Mouse (Mus musculus) activated CD4-positive, CD25-positive, alpha-beta regulatory T cell, adult 4 months (primary cell): ENCODE results near the gene Ddx47. TPM values are rescaled to one million over a fixed set of nuclear protein-coding genes. Genes with fewer than 3 reads are reported as not detected.

Experiments used
- ATAC-seq: one replicate; pipeline ENCODE4 v1.8.0; 2017
- polyA plus RNA-seq, 2 experiments: library from polyadenylated mRNA; unstranded; fragments of 100-300 nt; shearing (Covaris generic); gene quantifications; one replicate each; pipeline ENCODE4 v1.2.1; 2017

Gene Ddx47
- 100 to 1,000 TPM; 132 to 161 TPM for polyA plus RNA-seq

DNA sequence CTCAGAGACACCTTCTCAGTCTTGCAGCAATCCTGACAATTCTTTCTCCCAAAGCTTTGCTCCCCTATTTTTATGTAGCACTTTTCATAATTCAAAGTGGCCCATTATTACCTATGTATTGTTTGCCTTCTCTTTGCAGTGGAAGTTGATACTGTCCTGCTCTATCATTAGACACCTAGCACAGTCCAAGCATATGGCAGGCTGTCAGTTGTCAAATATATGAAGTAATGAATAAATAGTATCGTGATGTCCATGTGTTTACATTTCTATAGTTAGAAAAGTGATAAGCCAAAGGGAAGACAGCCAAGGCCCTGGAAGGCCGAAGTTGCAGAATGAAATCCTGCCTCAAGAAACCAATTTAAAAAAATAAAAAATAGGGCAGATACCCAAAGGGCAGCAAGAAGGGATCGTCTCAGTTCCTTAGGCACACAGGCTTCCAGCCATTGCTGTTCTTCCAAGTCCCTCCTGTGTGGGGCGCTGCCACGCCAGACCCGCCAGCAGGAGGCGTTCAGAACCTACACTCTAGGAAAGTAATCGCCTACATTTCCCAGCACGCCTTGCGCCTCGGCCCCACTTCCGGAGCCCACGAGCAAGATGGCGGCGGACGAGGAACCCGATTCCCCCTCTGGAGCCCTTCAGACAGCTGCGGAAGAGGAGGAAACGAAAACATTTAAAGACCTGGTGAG is at the start of gene Ddx47:
Gene Ddx47 (plus strand): TSS at position 565 of the 686 bp plus-strand sequence.
- peak; percentile 100 for ATAC-seq

DNA sequence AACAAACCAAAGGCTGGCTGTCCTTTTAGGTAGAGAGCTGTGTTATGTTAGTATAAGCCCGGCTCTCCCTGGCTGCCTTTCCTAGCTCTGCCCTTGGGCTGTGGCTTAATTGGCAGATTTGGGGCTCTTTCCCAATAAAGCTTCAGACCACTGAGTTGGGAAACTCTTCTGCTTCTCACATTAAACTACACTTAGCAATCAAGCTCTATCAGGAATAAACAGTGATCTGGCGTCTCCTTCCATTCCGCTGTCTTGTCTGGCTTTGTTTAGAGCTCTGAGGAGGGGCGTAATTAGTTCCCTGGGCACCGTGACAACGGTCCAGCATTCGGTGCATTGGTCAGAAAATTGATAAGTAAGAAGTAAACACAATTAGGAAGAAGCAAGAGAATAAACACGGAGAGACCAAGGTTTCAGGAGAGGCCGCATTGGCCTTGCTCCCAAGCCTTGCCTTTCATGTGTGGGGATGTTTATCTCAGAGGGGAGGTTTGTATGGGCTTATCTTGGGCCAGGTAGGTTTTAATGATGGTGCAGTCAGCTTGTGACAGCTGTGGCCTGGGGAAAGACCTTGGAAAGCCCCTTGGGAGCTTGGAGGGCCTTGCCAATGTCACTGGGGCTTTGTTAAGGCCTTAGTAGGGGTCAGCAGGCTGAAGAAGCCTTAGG is 49.4 kb upstream of the Ddx47 start:
- no peak for ATAC-seq

- ATAC-seq, result no peak
Observed at GRCm38 (mm10) chr6:134962518-134962893, 48.9 kb upstream of the Ddx47 start.

GRCm38 (mm10) chr6:134963910-134964309 is 47.5 kb upstream of the Ddx47 start:
- no peak for ATAC-seq

DNA sequence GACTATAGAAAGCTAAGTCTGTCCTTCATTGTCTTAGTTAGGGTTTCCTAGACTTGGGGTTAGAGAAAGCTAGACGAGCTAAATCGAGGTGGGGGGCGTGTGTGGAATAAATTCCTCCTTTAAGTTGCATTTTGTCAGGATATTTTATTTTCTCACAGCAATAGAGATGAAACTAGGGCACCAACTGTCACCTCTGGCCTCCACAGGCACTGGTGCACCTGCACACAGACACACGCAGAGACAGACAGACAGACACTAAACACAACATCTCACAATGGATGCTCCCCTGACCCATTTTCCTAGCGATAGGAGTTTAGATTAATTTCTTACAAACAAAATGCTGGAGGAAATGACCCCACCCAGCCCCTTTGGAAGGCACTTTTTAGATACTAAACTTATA is 44.7 kb upstream of the Ddx47 start:
- no peak for ATAC-seq

- no peak for ATAC-seq
Observed at GRCm38 (mm10) chr6:134968326-134968725, 43.1 kb upstream of the Ddx47 start.

GRCm38 (mm10) chr6:134969498-134969897 is 41.9 kb upstream of the Ddx47 start:
- ATAC-seq, result no peak

DNA sequence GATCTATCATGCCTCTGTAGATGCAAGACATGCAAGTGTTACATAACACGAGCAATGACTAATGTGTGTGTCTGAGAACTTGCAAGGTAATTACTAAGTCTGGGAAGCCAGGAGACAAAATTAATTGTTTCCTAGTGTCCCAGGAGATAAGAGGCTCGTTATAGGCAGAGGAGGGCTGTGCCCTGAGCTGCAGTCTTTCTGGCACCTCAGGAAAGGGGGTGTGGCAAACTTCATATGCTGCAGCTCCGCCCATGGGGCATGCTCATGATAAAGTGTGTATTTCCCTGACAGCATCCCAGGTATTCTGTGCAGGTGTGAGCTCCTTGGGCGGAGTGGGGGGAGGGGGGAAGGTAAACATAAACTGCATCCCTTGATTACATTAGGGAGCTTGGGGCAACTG is 39.3 kb upstream of the Ddx47 start:
- no peak for ATAC-seq

DNA sequence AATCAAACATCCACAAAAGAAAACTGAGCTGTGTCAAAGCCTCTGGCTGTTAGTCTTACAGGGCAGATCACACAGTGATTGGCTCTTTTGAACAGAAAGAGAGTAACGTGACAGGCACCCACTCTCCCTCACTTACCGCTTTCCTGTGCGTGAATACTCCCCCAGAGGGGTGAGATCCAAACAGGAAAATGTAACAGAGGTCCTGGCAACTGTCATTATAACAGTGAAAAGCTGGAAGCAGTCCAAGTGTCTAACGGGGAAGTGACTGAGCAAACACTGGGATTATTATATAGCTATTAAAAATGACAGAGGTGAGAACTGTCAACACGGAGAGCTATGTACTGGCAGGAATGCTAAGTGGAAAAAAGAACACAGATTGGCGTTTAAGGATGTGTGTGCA is 34.8 kb upstream of the Ddx47 start:
- ATAC-seq, result no peak

- peak; percentile 84 for ATAC-seq
Observed at GRCm38 (mm10) chr6:134981231-134982062, 30.0 kb upstream of the Ddx47 start, which contains the start of gene Apold1. Apold1 (plus strand) TSS chr6:134981718.

GRCm38 (mm10) chr6:134983529-134984370 is 27.7 kb upstream of the Ddx47 start:
- ATAC-seq, result peak; percentile 76

GRCm38 (mm10) chr6:134984748-134985147 is 26.7 kb upstream of the Ddx47 start:
- no peak for ATAC-seq

DNA sequence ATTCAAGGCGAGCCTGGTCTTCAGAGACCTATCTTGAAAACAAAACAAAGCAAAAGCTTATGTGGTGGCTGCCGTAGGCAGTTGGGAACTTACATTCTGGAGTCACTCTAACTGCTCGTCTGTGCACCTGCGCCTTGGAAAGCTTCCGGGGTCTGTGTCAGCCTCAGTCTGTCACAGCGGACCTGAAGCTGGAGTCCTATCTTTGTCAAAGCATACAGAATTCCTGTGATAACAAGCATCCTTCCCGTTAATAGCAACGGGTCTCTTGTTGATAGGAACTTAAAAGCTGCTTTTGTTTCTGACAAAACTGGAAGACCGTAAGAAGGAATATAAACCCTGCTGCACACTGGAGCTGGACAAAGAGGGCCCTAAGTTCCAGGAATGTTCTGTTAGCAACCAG is 23.0 kb upstream of the Ddx47 start:
- ATAC-seq, result no peak

DNA sequence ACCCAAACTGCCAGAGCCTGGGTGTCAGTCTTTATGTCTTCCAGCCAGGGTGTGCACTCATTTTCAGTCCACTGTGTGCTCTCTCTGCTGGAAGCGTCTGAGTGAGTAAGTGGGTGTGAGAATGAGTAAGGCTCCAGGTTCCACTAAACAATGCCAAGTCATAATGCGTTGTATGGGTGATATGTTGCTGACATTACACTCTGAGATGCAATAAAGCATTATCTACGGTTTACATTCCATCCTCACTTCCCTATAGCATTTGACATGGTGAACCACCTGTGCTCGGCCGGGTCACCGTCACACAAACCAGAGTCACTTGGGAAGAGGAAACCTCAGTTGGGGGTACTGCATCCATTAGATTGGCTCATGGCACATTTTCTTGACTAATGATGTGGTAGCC is 20.7 kb upstream of the Ddx47 start:
- ATAC-seq, result no peak

DNA sequence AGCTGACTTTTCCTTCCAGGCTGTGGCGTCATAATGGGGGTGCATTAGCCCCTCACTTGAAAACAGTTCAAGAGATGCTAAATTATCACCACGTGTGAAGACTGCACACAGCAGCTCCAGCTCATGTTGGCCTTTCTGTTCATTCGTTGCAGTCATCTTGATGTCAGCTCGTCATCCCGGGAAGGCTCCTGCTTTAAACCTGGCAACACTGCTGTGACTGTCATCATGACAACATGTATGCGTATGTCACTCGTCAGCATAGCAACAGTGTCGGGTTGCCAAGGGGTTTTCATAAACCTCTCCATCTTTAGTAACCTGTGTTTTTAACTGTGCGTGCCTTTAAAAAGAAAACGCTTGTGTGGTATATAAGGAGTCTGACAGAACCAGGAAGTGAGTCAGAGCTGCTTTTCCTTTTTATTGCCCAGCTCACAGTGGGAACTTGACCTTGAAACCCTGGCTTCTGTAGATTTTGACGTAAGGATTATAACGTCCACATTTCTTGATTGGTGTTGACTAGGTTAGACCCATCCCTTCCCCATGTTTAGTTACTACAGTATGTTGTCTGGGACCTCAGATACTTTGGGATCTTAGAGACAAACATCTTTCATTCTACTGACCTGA is 17.3 kb upstream of the Ddx47 start:
- no peak for ATAC-seq

DNA sequence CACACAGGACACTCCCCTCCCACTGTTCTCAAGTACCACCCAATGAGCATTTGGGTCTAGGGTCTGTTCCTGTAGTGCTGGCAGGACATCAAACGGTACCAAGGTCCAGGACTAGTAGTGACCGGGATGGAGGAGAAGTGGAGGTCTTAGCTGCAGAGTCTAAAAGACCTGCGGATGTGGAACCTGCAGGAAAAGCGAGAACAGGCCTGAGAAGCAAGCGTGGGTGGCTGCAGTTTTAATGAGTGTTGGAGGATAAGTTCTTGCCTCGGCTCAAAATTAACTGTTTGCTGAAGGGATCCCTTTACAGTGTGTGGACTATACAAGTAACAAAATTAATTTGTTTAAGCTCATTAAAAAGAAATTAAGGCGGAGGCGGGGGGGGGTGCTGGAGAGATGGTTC is 16.4 kb upstream of the Ddx47 start:
- no peak for ATAC-seq

DNA sequence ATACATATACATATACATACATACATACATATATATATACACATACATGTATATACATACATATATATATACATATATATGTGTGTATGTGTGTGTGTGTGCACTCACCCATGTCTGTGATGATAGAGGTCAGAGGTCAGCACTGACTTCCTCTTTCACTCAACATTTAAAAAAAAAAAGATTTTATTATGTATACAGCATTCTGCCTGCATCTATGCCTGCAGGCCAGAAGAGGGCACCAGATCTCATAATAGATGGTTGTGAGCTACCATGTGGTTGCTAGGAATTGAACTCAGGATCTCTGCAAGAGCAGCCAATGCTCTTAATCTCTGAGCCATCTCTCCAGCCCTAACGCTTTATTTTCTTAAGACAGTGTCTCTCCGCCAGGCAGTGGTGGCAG is 14.5 kb upstream of the Ddx47 start:
- ATAC-seq, result peak; percentile 46

- ATAC-seq, result no peak
Observed at GRCm38 (mm10) chr6:134998076-134998475, 13.3 kb upstream of the Ddx47 start.

DNA sequence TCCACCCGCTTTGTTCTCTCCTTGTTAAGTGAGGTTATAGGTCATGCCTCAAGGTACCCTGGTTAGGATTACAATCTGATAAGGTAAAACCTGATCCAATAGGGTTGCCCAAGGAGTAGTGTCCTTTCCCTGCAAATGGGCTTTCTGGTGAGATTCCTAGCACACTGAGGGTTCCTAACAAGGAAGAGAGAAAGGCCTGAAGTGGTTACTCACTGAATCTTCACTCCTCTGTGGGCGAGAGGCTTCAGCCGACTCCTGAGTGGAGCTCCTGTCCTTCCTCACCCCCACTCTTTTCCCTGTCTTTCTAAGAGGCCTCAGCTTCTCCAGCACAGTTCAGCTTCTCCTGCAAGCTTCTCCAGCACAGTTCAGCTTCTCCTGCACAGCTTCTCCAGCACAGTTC is 12.6 kb upstream of the Ddx47 start:
- no peak for ATAC-seq

GRCm38 (mm10) chr6:135000272-135000671 is 11.1 kb upstream of the Ddx47 start:
- ATAC-seq, result no peak

- no peak for ATAC-seq
Observed at GRCm38 (mm10) chr6:135001991-135002390, 9.4 kb upstream of the Ddx47 start.

DNA sequence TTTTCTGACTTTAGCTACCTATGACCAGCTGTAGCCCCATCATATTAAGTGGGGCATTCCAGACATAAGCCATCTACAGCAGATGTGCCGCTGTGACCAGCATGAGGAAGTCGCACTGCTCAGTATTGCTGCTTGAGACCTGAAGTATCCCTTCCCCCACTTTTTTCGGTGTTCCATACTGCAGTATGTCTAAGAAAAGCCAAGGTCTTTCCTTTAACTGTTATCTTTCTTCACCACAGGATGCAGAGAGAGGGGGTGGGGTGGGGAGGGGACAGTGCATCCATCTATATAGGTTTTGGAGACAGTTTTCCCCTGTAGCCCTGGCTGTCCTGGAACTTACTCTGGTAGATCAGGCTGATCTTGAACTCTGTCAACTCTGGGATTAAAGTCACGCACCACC is 5.0 kb upstream of the Ddx47 start:
- ATAC-seq, result no peak
